Mouse (Mus musculus): ENCODE data around the gene Col26a1.

Col26a1 gene

DNA sequence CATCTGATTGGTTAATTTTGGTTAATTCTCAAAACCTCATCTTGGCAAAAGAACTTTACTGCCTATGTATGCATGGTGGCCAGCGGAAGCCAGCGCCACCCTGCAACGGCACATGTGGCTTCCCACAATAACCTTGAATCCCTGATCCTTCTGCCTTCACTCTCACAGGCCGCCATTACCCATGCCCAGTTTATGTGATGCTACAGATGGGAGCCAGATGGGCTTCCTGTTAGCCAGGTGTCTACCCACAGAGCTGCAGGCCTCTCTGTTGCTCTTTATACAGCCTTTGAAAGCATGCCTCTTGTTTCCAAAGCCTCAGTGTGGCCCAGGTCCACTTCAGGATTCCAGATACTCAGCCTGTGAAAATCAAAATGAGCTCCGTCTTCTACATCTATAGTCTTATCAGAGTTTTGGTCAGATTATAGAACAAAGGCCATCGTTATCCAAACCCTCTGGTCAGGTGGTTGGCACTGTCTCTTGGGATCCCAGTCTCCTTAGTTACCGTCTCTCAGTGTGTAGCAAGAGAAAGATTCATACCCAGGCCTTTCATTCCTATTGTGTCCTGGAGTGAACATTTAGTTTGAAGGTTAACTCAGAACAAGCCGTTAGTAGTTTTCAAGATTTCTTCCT is 34.7 kb upstream of the Col26a1 start:
- TF ChIP-seq POU5F1 (IDR thresholded peaks at IDR 0.05; ENCODE audit: borderline replicate concordance, low read length), result no peak
- no peak for TF ChIP-seq NANOG (IDR thresholded peaks at IDR 0.05; ENCODE audit: borderline replicate concordance, low read length)
- no peak for TF ChIP-seq CTCF (conservative IDR thresholded peaks at IDR 0.05; ENCODE audit: low read length)
- Histone ChIP-seq H3K27me3 (ENCODE audit: insufficient read depth, low read length) (no peaks in the 10 kb centered on the region), H3K36me3 (ENCODE audit: insufficient read depth, low read length) (peaks cover 30% of the 10 kb centered on the region), H3K4me3 (replicated peaks; ENCODE audit: low read length) (no peak overlapping the region), H3K4me1 (replicated peaks; ENCODE audit: low read depth, low read length) (peaks cover 31% of the 10 kb centered on the region), H3K9me3 (ENCODE audit: low read length) (peaks cover 3% of the 10 kb centered on the region)

- no peaks in the 10 kb centered on the region for H3K27me3 ChIP-seq (ENCODE audit: insufficient read depth, low read length)
- no peak overlapping the region for H3K4me3 ChIP-seq (replicated peaks; ENCODE audit: low read length)
- H3K36me3 ChIP-seq (ENCODE audit: insufficient read depth, low read length), result peaks cover 36% of the 10 kb centered on the region
- no peak for TF ChIP-seq POU5F1 (IDR thresholded peaks at IDR 0.05; ENCODE audit: borderline replicate concordance, low read length)
- TF ChIP-seq CTCF (conservative IDR thresholded peaks at IDR 0.05; ENCODE audit: low read length), result no peak
- no peak for TF ChIP-seq NANOG (IDR thresholded peaks at IDR 0.05; ENCODE audit: borderline replicate concordance, low read length)
- peaks cover 8% of the 10 kb centered on the region; the same call in 1 of the 2 replicates for H3K4me1 ChIP-seq (replicated peaks; ENCODE audit: low read depth, low read length)
- peaks cover 3% of the 10 kb centered on the region for H3K9me3 ChIP-seq (ENCODE audit: low read length)
Observed at GRCm38 (mm10) chr5:136914183-136914582, 31.2 kb upstream of the Col26a1 start.

GRCm38 (mm10) chr5:136907991-136908857 is 25.2 kb upstream of the Col26a1 start, which contains the start of gene Ift22:
Ift22 (plus strand) TSS chr5:136908150.
- Histone ChIP-seq H3K27me3 (ENCODE audit: insufficient read depth, low read length) (no peaks in the 10 kb centered on the region), H3K4me3 (replicated peaks; ENCODE audit: low read length) (peak within 1 kb of the TSS; percentile 86), H3K36me3 (ENCODE audit: insufficient read depth, low read length) (peaks cover 27% of the 10 kb centered on the region), H3K4me1 (replicated peaks; ENCODE audit: low read depth, low read length) (peaks cover 22% of the 10 kb centered on the region), H3K9me3 (ENCODE audit: low read length) (0 out of 2 replicates have a peak, but pooled peaks cover 5% of the 10 kb centered on the region)
- no peak for TF ChIP-seq CTCF (conservative IDR thresholded peaks at IDR 0.05; ENCODE audit: low read length)
- TF ChIP-seq POU5F1 (IDR thresholded peaks at IDR 0.05; ENCODE audit: borderline replicate concordance, low read length), result no peak
- TF ChIP-seq NANOG (IDR thresholded peaks at IDR 0.05; ENCODE audit: borderline replicate concordance, low read length), result no peak

DNA sequence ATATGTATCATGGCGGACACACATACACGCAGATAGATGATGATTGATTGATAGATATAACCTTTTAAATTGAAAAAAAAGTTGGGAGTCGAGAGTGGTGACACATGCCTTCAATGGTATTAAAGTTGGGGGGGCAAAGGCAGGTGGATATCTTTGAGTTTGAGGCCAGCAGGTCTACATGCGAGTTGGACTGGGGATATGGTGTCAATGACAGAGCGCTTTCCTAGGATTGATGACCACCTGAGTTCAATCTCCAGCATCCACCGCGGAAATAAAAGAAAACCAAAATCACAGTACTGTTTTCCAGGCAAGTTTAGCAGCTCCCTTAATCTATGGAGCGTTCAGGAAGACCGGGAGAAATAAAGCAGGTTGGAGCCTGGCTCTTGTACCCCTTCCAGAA is 24.6 kb upstream of the Col26a1 start:
- H3K4me3 ChIP-seq (replicated peaks; ENCODE audit: low read length), result peak overlapping the region; percentile 86
- TF ChIP-seq NANOG (IDR thresholded peaks at IDR 0.05; ENCODE audit: borderline replicate concordance, low read length) (no peak), CTCF (conservative IDR thresholded peaks at IDR 0.05; ENCODE audit: low read length) (no peak), POU5F1 (IDR thresholded peaks at IDR 0.05; ENCODE audit: borderline replicate concordance, low read length) (no peak)
- H3K36me3 ChIP-seq (ENCODE audit: insufficient read depth, low read length), result peaks cover 20% of the 10 kb centered on the region
- peaks cover 16% of the 10 kb centered on the region for H3K4me1 ChIP-seq (replicated peaks; ENCODE audit: low read depth, low read length)
- H3K27me3 ChIP-seq (ENCODE audit: insufficient read depth, low read length), result no peaks in the 10 kb centered on the region
- 0 out of 2 replicates have a peak, but pooled peaks cover 5% of the 10 kb centered on the region for H3K9me3 ChIP-seq (ENCODE audit: low read length)

DNA sequence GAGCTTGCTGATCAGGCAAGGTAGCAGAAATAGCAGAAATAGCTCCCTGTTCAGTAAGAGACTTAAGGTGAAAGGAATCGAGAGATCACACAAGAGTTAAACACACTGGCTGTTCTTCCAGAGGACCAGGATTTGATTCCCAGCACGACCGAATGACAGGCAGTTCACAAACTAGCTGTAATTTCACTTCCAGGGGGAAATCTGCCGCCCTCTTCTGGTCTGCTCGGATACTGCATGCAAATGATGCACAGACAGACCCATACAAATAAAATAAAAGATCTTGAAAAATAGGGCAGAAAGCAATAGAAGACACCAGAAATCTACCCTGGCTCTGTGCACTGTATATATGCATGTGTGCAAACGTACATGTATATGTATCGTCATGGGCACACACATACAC is 22.6 kb upstream of the Col26a1 start:
- H3K27me3 ChIP-seq (ENCODE audit: insufficient read depth, low read length), result no peaks in the 10 kb centered on the region
- no peak overlapping the region for H3K4me3 ChIP-seq (replicated peaks; ENCODE audit: low read length)
- peaks cover under 1% of the 10 kb centered on the region for H3K36me3 ChIP-seq (ENCODE audit: insufficient read depth, low read length)
- peaks cover 15% of the 10 kb centered on the region for H3K4me1 ChIP-seq (replicated peaks; ENCODE audit: low read depth, low read length)
- H3K9me3 ChIP-seq (ENCODE audit: low read length), result 0 out of 2 replicates have a peak, but pooled peaks cover 8% of the 10 kb centered on the region
- TF ChIP-seq CTCF (conservative IDR thresholded peaks at IDR 0.05; ENCODE audit: low read length) (peak; percentile 89), NANOG (IDR thresholded peaks at IDR 0.05; ENCODE audit: borderline replicate concordance, low read length) (no peak), POU5F1 (IDR thresholded peaks at IDR 0.05; ENCODE audit: borderline replicate concordance, low read length) (no peak)

GRCm38 (mm10) chr5:136904621-136905020 is 21.6 kb upstream of the Col26a1 start:
- Histone ChIP-seq H3K36me3 (ENCODE audit: insufficient read depth, low read length) (no peaks in the 10 kb centered on the region), H3K4me3 (replicated peaks; ENCODE audit: low read length) (no peak overlapping the region)

GRCm38 (mm10) chr5:136895529-136895963 is 12.5 kb upstream of the Col26a1 start:
- TF ChIP-seq CTCF (conservative IDR thresholded peaks at IDR 0.05; ENCODE audit: low read length), result peak; percentile 67
- no peak for TF ChIP-seq NANOG (IDR thresholded peaks at IDR 0.05; ENCODE audit: borderline replicate concordance, low read length)
- Histone ChIP-seq H3K4me1 (replicated peaks; ENCODE audit: low read depth, low read length) (peaks cover 8% of the 10 kb centered on the region; the same call in 1 of the 2 replicates), H3K36me3 (ENCODE audit: insufficient read depth, low read length) (no peaks in the 10 kb centered on the region), H3K9me3 (ENCODE audit: low read length) (no peaks in the 10 kb centered on the region), H3K4me3 (replicated peaks; ENCODE audit: low read length) (no peak overlapping the region), H3K27me3 (ENCODE audit: insufficient read depth, low read length) (peaks cover 22% of the 10 kb centered on the region)

More at GRCm38 (mm10) chr5:136904621-136905020, 21.6 kb upstream of the Col26a1 start:
- TF ChIP-seq CTCF (conservative IDR thresholded peaks at IDR 0.05; ENCODE audit: low read length), result peak; percentile 47
- no peak for TF ChIP-seq NANOG (IDR thresholded peaks at IDR 0.05; ENCODE audit: borderline replicate concordance, low read length)
- TF ChIP-seq POU5F1 (IDR thresholded peaks at IDR 0.05; ENCODE audit: borderline replicate concordance, low read length), result no peak
- H3K4me1 ChIP-seq (replicated peaks; ENCODE audit: low read depth, low read length), result peaks cover 15% of the 10 kb centered on the region
- 0 out of 2 replicates have a peak, but pooled peaks cover 8% of the 10 kb centered on the region for H3K9me3 ChIP-seq (ENCODE audit: low read length)
- H3K27me3 ChIP-seq (ENCODE audit: insufficient read depth, low read length), result peaks cover 8% of the 10 kb centered on the region; the same call in 1 of the 2 replicates

DNA sequence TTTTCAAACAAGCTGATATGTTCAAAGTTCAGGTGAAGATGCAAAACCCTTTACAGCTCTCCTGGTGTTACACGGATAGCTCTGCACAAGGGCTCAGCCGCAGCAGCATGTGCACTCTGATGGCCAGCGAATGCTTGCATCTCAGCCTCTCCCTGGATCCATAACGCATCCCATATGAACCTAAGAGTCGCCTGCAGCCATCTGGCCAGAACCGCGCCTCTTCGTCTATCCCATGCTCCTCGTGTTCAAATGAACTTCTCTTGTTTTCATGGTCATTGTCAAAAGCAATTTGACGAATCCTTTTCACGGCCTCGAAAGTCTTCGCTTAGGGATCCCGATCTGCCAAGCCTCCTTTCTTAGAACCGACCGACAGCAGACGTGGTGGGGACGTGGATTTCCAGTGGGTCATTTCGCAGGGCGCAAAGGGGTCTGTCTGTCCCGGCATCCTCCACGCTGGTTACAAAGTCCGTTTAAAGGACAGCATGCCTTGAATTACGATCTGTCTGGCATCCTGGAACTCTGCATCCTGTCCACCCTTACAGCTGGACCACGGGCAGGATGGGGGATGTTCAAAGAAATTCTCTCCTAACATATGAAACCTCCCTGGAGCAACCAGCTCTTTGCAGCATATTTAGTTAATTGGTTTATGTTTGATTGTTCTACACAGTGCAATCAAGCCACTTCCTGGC is 12.0 kb upstream of the Col26a1 start:
- H3K36me3 ChIP-seq (ENCODE audit: insufficient read depth, low read length), result no peaks in the 10 kb centered on the region
- H3K4me3 ChIP-seq (replicated peaks; ENCODE audit: low read length), result no peak overlapping the region
- TF ChIP-seq CTCF (conservative IDR thresholded peaks at IDR 0.05; ENCODE audit: low read length), result no peak
- H3K4me1 ChIP-seq (replicated peaks; ENCODE audit: low read depth, low read length), result peaks cover 8% of the 10 kb centered on the region; the same call in 1 of the 2 replicates
- no peaks in the 10 kb centered on the region for H3K9me3 ChIP-seq (ENCODE audit: low read length)
- peaks cover 17% of the 10 kb centered on the region for H3K27me3 ChIP-seq (ENCODE audit: insufficient read depth, low read length)

Measured in E14TG2a.4 (cell line).